Mouse (Mus musculus) skeletal muscle tissue, adult 2 months (tissue): ENCODE results near the gene Dlg2.
A peak's percentile ranks its signal among the peaks of the same experiment; 100 is the strongest.

ENCODE experiments used
- DNase-seq: peaks from one replicate; pipeline ENCODE4 v3.0.0-alpha.2; 2012; ENCODE audit warnings: low read depth, low spot score

The Dlg2 gene

DNA sequence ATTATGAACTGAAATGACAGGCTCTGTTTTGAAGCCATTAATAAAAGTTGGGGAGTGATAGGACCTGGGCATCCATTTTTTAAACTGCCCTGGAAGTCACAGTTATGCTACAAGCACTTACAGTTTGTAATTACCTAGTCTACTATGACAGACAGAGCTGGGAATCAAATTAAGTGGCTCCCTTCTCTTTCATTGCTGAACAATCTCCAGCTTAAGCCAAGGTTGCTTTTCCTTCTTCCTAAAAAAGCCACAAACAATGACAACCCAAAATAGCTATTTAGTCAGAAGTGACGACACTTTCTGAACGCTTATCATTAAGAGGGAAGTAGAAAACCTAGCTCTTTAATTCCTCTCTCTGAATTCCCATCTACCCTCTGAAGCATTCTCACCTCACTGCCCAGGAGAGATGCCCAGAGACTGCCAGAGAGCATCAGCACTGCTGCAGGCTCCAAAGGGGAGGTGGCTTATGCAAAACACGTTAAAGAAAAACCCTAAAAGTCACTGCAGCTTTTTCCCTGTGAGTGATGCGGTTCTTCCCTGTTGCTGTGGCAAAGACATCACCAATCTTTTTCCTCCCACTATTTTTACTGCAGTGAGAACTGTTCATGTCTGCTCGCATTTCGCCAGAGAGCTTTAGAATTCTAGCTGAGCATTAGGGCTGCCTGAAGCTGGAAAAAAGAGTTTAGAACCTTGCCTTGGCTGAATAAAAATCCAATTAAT, 612.9 kb downstream of the Dlg2 start:
- no peak for DNase-seq

DNA sequence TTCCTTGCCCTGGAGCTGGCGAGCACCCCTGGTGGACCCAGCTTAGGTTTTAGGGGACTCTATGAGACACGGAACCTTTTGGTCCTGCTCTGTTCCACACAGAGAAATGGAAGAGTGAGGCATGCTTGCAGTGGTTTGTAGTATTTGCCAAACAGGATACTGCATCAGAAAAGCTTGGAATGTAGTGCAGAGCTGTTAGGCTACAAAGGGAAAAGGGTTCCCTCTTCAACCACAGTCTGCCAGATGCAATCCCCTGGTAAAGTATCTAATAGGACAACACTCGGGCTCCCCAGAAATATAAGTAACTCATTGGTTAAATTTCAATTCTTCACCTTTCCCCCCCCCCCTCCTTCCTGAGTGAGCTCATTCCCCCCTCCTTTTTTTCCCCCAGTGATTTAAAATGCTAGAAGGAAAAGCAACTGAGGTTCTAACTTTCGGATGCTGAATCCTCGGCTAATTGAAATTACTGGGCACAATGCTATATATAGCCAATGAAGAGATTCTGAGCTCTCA, 613.9 kb downstream of the Dlg2 start:
- DNase-seq = no peak

GRCm38 (mm10) chr7:91090830-91091683, 614.6 kb downstream of the Dlg2 start:
- no peak for DNase-seq

DNA sequence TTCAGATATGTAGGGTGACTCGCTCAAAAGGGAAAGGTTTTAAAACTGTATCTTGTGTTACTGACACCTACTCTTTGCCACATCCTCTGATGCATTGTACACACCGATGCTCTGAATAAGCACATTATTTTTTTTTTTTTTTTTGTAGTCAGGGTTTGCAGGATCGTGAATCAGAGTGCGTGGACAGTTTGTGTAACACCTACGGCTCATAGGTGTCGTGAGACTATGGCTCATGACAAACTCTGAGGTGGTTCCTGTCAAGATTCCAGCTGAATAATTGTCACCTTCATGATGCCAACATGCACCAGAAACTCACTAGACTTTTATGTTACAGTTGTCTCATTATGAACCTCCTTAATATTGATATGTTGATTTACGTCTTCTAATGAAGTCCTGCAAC, 620.0 kb downstream of the Dlg2 start:
- no peak for DNase-seq

DNA sequence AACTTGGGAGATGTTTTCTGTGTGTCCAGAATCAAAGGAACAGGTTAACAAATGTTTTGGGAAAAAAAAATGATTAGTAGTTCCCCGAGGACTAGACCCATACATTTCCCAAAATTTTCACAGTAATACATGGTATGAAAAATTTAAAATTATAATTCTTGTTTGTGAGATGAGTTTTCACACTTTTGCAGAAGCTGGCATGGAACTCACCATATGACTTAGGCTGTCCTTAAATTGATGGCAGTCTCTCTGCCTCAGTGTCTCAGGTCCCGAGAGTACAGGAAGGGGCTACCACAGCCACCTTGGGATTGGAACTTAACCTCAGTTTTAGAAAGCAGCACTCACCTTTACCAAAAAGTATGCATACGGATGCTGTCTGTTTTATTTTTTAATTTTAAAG, 622.0 kb downstream of the Dlg2 start:
- DNase-seq = no peak

GRCm38 (mm10) chr7:91109575-91109974, 633.1 kb downstream of the Dlg2 start:
- DNase-seq = no peak

DNA sequence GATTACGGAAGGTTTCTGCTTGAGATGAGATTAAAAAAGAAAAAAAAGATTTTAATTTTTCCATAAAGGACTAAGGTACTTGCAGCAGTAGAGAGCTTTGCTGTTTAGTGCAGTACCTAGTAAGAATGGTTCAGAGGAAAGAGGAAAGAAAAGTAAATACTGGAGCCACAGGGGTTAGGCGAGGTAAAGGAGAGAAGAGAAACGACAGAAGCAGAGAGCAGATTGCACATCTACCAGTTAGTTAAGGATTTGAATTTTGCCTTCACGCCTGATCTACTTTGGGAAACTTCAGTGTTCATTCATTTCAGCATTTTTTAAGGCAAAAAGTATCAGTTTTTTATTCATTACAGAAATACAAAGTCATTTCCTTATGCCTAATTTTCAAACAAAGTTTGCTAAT, 655.7 kb downstream of the Dlg2 start:
- no peak for DNase-seq

GRCm38 (mm10) chr7:91154096-91154495, 677.6 kb downstream of the Dlg2 start:
- no peak for DNase-seq

DNA sequence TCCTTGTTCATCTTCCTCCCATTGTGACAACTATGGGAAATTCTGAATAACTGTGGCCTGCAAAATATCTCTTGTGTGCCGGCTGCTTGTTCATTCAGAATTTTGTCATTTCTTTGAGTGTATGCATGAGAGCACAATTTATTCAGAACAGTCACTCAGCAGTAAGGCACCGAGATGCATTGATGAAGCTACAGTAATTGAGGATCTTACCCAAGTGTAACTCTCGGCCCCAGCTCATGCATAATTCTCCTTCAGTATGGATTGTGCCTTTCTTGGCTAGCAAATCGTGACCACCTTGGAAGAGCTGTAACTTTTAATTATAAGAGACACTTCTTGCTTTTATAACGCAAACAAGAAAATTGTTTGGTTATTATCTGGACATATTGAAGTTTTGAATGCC, 682.7 kb downstream of the Dlg2 start:
- no peak for DNase-seq

DNA sequence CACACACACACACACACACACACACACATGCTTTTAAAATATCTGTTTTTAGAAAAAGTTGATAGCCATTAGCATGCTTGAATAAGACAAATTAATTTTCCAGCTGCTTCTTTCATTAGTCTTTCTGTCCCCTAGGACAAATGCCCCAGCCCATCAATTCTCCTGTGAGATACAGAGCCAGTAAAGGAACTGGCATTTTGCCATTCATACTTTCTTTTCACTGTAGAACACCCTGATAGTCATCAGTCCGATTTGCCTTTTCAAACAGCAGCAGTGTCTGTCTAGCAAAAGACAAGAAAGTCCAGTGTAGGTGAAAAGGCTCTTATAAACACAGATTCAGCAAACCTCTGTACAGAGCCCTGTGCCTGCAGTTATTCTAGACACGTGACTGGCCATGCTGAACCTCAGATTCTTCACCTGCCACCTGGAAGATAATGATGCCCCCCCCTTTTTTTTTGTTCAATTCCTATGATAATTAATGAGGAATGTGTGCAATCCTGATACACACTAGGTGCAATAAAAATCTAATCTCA, 685.2 kb downstream of the Dlg2 start:
- DNase-seq = no peak

GRCm38 (mm10) chr7:91173560-91173959, 697.1 kb downstream of the Dlg2 start:
- no peak for DNase-seq

DNA sequence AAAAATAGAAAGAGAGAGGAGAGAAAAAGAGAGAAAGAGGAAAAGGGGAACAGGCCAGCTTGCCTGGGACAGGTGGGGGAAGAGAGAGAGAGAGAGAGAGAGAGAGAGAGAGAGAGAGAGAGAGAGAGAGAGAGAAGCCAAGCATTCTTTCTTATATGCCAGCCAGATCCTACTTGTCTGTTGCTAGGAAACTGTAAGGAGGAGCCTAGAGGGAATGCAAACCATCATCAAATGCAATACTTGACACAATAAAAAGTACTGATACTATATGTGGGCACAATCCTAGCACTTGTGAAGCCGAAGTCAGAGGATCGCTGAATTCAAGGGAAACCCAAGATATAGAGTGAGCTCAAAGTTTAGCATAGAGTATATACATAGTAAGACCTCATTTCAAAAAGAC, 711.7 kb downstream of the Dlg2 start:
- no peak for DNase-seq

DNA sequence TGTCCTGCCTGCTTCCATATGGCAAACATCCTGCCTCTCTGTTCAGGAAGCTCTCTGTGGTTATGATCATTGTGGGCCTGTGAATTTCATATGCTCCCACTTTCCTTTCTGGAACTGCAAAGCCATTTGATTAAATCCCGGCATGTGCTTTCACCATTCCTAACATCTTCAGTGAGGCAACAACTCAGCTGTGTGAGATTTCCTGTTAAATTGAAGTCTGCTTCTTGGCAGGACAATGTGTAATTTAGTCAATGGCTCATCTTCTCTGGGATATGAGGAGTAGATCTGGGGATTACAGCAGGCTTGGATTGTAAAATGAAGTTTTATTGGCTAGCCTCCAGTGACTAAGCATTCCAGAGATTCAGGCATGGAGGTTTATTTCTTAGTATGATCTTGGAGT, 722.9 kb downstream of the Dlg2 start:
- DNase-seq = no peak

DNA sequence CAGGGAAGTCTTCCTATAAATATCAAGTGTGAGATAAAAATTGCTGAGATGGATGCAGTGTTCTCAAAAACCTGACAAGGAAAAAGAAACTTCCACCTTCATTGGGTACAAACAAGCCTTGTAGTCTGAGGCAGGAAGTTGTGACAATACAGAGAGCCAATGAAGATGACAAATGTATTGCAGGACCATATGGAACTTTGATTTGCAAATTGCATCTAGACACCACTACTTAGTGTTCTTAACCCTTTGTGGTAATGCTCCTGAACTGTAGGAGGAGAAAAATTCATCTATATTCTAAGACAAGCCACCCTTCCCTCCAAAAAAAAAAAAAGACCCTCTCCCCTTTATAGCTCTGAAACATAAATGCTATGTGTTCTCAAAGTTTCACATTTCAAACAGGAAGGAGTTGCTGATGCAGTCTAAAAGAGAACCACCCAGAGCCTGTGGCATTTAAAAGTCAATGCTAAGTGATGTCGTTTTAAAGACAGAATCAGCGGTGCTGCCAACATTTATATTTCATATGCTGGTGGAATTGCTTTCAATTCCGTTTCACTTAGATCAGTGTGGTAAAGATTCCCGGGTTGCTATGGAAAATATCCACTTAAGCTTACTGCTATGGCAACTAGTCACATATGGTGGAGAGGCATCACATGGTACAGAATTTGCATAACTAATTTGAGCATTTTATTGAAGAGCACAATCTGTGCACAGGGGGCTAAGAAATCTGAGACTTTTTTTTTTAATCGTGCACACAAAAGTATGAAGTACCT, 731.8 kb downstream of the Dlg2 start:
- DNase-seq = no peak

DNA sequence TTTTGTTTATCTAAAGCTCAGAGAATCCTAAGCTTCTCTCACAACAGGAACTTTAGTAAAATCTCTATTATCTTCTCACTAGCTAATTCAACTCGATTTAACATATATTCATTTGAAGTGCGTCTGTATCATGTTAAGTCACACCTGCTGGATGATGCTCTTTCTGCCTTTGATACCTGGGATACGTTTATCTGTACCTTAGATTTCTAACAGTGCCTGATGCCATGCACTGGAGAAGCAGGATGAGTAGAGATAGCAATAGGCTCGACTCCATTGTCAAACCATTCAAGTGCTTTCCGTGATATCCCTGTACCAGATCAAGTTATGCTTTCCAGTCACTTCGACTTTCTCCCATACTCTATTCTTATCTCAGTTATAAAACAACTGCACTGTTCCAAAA, 732.5 kb downstream of the Dlg2 start:
- no peak for DNase-seq

DNA sequence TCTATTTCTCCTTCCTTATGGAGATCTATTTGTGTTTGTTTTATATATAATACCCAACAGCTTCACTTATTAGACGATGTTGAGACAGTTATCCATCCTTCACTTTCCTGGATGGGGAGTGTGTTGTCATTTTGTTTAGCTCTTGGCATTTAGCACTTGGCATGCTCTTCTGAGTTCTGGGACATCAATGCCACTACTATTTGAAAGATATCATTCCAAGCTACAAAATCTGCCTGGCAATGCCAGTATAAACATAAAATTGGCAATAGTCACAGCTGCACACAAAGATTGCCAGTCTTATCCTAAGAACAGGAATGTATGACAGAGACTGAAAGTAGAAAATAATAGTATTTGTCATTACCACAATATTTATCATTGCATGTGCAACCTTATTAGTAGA, 735.8 kb downstream of the Dlg2 start:
- DNase-seq = no peak

DNA sequence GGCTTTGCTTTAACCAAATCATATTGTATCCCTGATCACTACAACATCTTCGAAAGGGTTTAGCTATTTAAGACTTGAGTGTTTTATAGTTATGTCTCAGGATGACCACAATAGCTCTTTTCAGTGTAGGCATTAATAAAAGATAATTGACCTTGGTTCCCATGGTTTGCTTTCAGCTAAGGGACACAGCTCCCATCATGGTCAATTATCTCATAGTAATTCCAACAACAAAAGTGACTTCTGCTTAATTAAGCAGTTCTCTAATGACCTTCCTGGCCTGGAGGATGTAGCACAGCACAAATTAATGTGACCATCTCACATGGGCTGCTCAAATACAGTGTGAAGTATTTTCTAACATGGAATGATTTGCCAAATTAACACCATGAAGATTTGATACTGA, 738.4 kb downstream of the Dlg2 start:
- DNase-seq = no peak

GRCm38 (mm10) chr7:91218321-91218987, 742.0 kb downstream of the Dlg2 start:
- no peak for DNase-seq

- peak; percentile 3 for DNase-seq
Measured at GRCm38 (mm10) chr7:91226442-91226841, 750.0 kb downstream of the Dlg2 start.

- no peak for DNase-seq
Measured at GRCm38 (mm10) chr7:91241718-91242117, 765.2 kb downstream of the Dlg2 start.

- no peak for DNase-seq
Measured at GRCm38 (mm10) chr7:91261672-91262030, 785.2 kb downstream of the Dlg2 start.
